Mouse (Mus musculus) embryonic facial prominence, embryonic 14.5 days (tissue): ENCODE measurements around the gene Smyd3. TPM values are rescaled to one million over a fixed set of nuclear protein-coding genes. Genes with fewer than 3 reads are reported as not detected.
A peak's percentile ranks its signal among the peaks of the same experiment; 100 is the strongest.
"Not testable (repeated sequence)": the region's sequence is repeated elsewhere in the genome, so short reads cannot be mapped to it uniquely, and the experiment has no call there.

Source experiments
- ATAC-seq: fragments of 200-750 bp; cut with Nextera tagmentation; 2 replicates; pipeline ENCODE4 v1.8.0; 2017; ENCODE audit warnings: low read depth, moderate number of reproducible peaks, moderate TSS enrichment
- DNase-seq: peaks from one replicate; pipeline ENCODE4 v3.0.0-alpha.2; 2015; ENCODE audit warnings: low spot score
- H3K27ac ChIP-seq: fragments of 300-500 bp; sonication (generic); replicated peaks from 2 replicates; pipeline ENCODE4 v1.5.1; 2014; ENCODE audit warnings: low read depth, mild to moderate bottlenecking, low read length, moderate library complexity
- H3K27me3 ChIP-seq: fragments of 300-500 bp; sonication (generic); replicated peaks from 2 replicates; pipeline ENCODE4 v1.6.1; 2014; ENCODE audit warnings: low read length; ENCODE audit not compliant: control insufficient read depth, insufficient read depth
- H3K36me3 ChIP-seq: fragments of 300-500 bp; sonication (generic); 2 replicates; pipeline ENCODE4 v1.6.1; 2014; ENCODE audit warnings: low read length, mixed read lengths; ENCODE audit not compliant: control insufficient read depth, insufficient read depth
- H3K4me1 ChIP-seq: fragments of 300-500 bp; sonication (generic); 2 replicates; pipeline ENCODE4 v1.6.1; 2014; ENCODE audit warnings: antibody characterized with exemption, low read length; ENCODE audit not compliant: control insufficient read depth, insufficient read depth
- H3K4me2 ChIP-seq: fragments of 300-500 bp; sonication (generic); 2 replicates; pipeline ENCODE4 v1.6.1; 2014; ENCODE audit warnings: low read depth, mild to moderate bottlenecking, low read length, moderate library complexity, mixed read lengths
- H3K4me3 ChIP-seq: fragments of 300-500 bp; sonication (generic); 2 replicates; pipeline ENCODE4 v1.5.1; 2014; ENCODE audit warnings: low read depth, mild to moderate bottlenecking, low read length
- H3K9ac ChIP-seq: fragments of 300-500 bp; sonication (generic); 2 replicates; pipeline ENCODE4 v1.6.1; 2014; ENCODE audit warnings: low read depth, mild to moderate bottlenecking, low read length, moderate library complexity, mixed read lengths
- H3K9me3 ChIP-seq: fragments of 300-500 bp; sonication (generic); 2 replicates; pipeline ENCODE4 v1.6.1; 2016; ENCODE audit warnings: low read length; ENCODE audit not compliant: control insufficient read depth
- WGBS: fragments of 180-500 bp; shearing (Covaris S2); extraction: QIAGEN DNeasy Blood & Tissue Kit; methylation state at CpG from one replicate; pipeline ENCODE4 v1.1.7; 2014; 5-methylcytosine and 5-hydroxymethylcytosine counted together
- polyA plus RNA-seq: library from polyadenylated mRNA; unstranded; fragments of >200 nt; fragmentation: Nextera tagmentation; extraction: Ambion mirVana; gene quantifications from 2 replicates; pipeline ENCODE4 v1.2.1, GENCODE M21; 2014

The Smyd3 gene
- polyA plus RNA-seq, 1 experiment from 2014 or later = 16.7 TPM

DNA sequence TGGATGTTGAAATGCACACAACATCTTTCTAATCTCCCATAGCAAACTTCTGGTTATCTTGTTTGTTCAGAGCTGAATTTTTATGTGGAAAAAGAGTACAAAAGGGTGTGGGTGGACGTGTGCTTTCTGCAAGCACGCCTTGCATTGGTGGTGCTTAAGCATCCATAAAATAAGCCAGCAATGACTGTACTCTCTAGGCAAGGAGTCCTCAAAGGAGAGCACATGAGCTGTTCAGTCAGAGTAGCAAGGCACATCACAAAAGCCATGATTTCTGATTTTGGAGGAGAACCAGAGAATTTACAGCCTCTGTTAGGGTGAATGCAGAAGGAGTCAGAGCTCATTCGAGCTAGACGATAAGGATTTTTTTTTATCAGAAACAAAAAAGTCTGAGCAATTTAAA, 343.6 kb downstream of the Smyd3 start:
- H3K27ac ChIP-seq = no peak overlapping the region
- H3K4me3 ChIP-seq = no peak overlapping the region
- DNase-seq = no peak
- 82% methylated on average over 4 of the region's 4 CpGs for WGBS
- no peaks in the 10 kb centered on the region for H3K9me3 ChIP-seq
- H3K4me2 ChIP-seq = no peak overlapping the region
- H3K36me3 ChIP-seq = no peaks in the 10 kb centered on the region
- peaks cover 17% of the 10 kb centered on the region for H3K4me1 ChIP-seq
- no peak for ATAC-seq
- no peaks in the 10 kb centered on the region for H3K27me3 ChIP-seq
- H3K9ac ChIP-seq = no peak overlapping the region

DNA sequence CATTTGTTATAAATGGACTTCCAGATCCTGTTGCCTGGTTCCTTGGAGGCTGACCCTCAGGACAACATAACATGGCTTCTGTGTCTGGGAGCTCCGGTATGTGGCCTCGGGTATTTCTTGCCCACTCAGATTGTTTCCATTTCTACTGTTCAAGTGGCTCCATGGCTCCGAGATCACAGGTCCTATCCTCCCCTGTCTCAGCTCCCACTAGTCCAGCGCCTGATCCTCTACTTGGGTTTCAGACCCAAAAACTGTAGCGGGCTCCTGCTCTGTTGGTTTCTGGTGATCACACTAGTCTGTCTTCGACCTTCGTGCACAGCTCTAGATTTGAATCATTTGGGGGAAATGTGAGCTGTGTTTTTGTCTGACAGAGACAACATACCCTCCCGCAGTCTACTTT, 347.3 kb downstream of the Smyd3 start:
- no peak overlapping the region for H3K27ac ChIP-seq
- ATAC-seq = no peak
- 69% methylated on average over 8 of the region's 8 CpGs for WGBS

DNA sequence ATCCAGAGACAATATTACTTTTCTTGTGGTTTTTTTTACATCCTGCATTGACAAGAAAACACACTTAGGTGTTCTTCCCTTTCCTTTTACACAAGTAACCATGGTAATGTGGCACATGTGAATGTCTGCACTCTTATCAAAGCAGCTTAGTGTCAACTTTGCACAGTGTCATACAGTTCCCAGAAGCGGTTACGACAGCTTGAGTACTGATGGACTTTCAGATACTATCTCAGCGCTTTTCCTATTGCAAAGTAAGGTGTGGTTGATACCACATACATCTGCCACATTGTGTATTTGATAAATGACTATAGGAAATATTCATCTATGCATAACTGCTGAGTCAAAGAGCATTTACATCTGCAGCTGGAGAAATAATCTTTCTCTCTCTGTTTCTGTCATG, 348.1 kb downstream of the Smyd3 start:
- WGBS = 84% methylated on average over 3 of the region's 3 CpGs
- ATAC-seq = no peak

More for the DNA sequence above, 347.3 kb downstream of the Smyd3 start:
- Histone ChIP-seq H3K4me3 (no peak overlapping the region), H3K9me3 (no peaks in the 10 kb centered on the region), H3K27me3 (no peaks in the 10 kb centered on the region), H3K9ac (no peak overlapping the region), H3K36me3 (no peaks in the 10 kb centered on the region), H3K4me2 (no peak overlapping the region), H3K4me1 (no peaks in the 10 kb centered on the region)
- no peak for DNase-seq

DNA sequence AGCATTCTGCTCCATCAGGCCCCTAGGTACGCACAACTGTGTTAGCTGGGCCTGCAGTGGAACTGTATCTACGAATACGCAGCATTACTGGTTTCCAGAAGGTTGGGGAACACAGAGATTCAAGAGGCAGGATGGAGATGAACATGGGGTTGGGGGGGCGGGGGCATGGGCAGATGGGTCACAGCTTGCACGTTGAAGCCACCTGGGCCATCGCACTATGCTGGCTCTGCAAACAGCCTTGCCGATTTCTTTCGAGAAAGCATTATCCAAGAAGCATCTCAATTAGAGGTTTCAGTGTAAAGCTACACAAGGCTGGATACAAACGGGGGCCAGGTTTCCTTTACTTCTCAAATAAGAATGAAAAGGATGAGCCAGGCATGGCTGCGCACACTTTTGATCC, 348.7 kb downstream of the Smyd3 start:
- Histone ChIP-seq H3K27me3 (no peaks in the 10 kb centered on the region), H3K9me3 (no peaks in the 10 kb centered on the region), H3K4me2 (no peak overlapping the region), H3K4me1 (no peaks in the 10 kb centered on the region), H3K36me3 (no peaks in the 10 kb centered on the region), H3K4me3 (no peak overlapping the region), H3K9ac (no peak overlapping the region), H3K27ac (no peak overlapping the region)
- 82% methylated on average over 10 of the region's 10 CpGs for WGBS
- DNase-seq (no peak), ATAC-seq (no peak)

More for the DNA sequence above, 348.1 kb downstream of the Smyd3 start:
- H3K36me3 ChIP-seq = no peaks in the 10 kb centered on the region
- no peak for DNase-seq
- no peaks in the 10 kb centered on the region for H3K27me3 ChIP-seq
- no peak overlapping the region for H3K4me3 ChIP-seq
- no peak overlapping the region for H3K9ac ChIP-seq
- H3K9me3 ChIP-seq = no peaks in the 10 kb centered on the region
- H3K4me2 ChIP-seq = no peak overlapping the region
- no peaks in the 10 kb centered on the region for H3K4me1 ChIP-seq
- no peak overlapping the region for H3K27ac ChIP-seq

DNA sequence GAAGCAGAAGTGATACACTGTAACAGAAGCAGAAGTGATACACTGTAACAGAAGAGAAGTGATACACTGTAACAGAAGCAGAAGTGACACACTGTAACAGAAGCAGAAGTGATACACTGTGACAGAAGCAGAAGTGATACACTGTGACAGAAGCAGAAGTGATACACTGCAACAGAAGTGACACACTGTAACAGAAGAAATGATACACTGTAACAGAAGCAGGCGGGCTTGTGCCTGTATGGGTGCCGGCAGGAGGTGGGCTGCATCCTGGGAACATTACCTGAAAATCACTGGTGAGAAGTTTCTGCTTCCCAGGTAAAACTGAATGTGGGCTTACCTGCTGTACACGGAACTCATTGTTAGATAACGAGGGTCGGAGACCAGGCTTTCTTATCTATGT, 353.6 kb downstream of the Smyd3 start:
- H3K4me1 ChIP-seq, H3K4me3 ChIP-seq, H3K9me3 ChIP-seq, H3K27ac ChIP-seq, ATAC-seq, H3K9ac ChIP-seq, H3K4me2 ChIP-seq, DNase-seq, H3K36me3 ChIP-seq, H3K27me3 ChIP-seq: not testable (repeated sequence)
- 85% methylated on average over 5 of the region's 5 CpGs for WGBS

DNA sequence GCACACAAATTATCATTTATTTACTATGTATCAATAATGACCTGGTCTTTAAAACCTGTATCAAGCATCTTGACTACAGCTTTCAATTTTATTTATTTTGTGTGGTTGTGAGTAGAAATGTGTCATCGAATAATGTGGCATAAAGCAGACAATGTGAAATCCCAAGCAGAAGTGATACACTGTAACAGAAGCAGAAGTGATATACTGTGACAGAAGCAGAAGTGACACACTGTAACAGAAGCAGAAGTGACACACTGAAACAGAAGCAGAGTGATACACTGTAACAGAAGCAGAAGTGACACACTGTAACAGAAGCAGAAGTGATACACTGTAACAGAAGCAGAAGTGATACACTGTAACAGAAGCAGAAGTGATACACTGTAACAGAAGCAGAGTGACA, 355.1 kb downstream of the Smyd3 start:
- H3K27me3 ChIP-seq, H3K27ac ChIP-seq, H3K4me1 ChIP-seq, ATAC-seq, H3K9me3 ChIP-seq, H3K9ac ChIP-seq, H3K4me3 ChIP-seq, H3K36me3 ChIP-seq, DNase-seq, H3K4me2 ChIP-seq: not testable (repeated sequence)
- WGBS = 91% methylated on average over 1 of the region's 1 CpGs

DNA sequence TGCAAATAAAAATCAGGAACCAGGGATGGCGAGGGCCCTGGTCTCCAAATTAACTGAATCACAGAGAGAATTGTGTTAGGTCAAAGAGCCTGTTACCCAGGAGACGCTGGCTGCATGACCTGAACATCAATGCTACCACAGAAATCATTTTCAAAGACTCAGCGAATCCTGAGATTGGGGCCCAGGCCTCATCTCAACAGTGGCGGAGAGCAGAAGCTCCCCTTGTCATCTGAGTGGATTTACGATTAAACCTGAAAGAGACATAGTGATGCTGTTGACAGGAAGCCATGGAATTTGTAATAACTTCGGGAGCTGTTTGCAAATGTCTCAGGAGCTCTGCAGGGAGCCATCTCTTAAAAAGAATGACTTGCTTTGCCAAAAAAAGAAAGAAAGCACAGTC, 355.9 kb downstream of the Smyd3 start:
- DNase-seq (no peak), ATAC-seq (no peak)
- Histone ChIP-seq H3K27ac (no peak overlapping the region), H3K9ac (peak overlapping the region; percentile 10; the same call in 1 of the 2 replicates), H3K4me2 (no peak overlapping the region), H3K4me3 (no peak overlapping the region), H3K27me3 (no peaks in the 10 kb centered on the region), H3K9me3 (no peaks in the 10 kb centered on the region), H3K4me1 (peaks cover 4% of the 10 kb centered on the region; the same call in 1 of the 2 replicates), H3K36me3 (no peaks in the 10 kb centered on the region)
- WGBS = 42% methylated on average over 6 of the region's 6 CpGs

DNA sequence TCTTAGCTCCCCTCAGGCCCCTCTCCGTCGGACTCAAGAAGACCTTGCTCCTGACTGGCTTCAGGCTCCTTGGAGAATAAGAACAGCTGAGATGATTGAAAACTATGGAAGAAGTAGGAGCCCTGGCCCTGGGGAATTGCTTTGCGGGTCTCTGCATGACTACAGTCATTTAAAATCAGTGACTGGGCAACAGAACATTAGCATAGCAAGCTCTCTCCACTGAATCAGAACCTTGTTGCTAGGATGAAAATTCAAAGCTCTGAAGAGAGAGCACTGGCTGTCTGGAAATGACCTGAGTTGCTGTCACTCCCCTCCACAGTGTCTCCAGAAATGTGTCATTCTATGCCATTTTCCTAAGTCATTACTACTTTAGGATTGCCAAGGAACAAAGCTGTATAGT, 357.1 kb downstream of the Smyd3 start:
- 47% methylated on average over 3 of the region's 3 CpGs for WGBS

DNA sequence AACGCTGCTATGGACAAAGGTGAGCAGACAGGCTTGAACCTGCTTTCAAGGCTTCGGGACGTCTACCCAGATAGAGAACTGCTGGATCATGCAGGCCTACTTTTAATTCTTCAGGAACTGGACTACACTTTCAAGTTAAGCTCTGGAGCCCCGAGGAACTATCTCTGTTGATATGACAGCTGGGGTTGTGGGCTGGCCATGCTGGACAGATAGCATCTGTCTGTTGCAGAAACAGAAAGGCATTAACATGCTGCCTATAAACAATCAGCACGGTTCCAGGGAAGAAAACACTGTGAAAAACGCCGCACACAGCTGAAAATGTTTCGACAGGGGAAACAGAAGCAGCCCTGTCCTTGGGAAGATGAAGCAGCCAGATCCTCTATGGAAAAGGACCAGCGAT, 365.5 kb downstream of the Smyd3 start:
- ATAC-seq = no peak
- WGBS = 69% methylated on average over 9 of the region's 9 CpGs
- no peak overlapping the region for H3K4me2 ChIP-seq
- H3K9ac ChIP-seq = no peak overlapping the region
- no peaks in the 10 kb centered on the region for H3K36me3 ChIP-seq
- H3K9me3 ChIP-seq = no peaks in the 10 kb centered on the region
- H3K4me1 ChIP-seq = 0 out of 2 replicates have a peak, but pooled peaks cover 10% of the 10 kb centered on the region
- H3K27ac ChIP-seq = no peak overlapping the region
- no peak overlapping the region for H3K4me3 ChIP-seq
- H3K27me3 ChIP-seq = no peaks in the 10 kb centered on the region
- no peak for DNase-seq

More for the DNA sequence above, 357.1 kb downstream of the Smyd3 start:
- Histone ChIP-seq H3K9me3 (no peaks in the 10 kb centered on the region), H3K9ac (no peak overlapping the region), H3K27me3 (no peaks in the 10 kb centered on the region), H3K4me2 (no peak overlapping the region), H3K36me3 (no peaks in the 10 kb centered on the region), H3K4me3 (no peak overlapping the region), H3K27ac (no peak overlapping the region), H3K4me1 (peaks cover 4% of the 10 kb centered on the region; the same call in 1 of the 2 replicates)
- ATAC-seq (no peak), DNase-seq (no peak)
